Mouse (Mus musculus) skeletal muscle tissue, adult 2 months (tissue): Measurements from ENCODE around the gene Ripk1.
"Not testable (repeated sequence)": the region's sequence is repeated elsewhere in the genome, so short reads cannot be mapped to it uniquely, and the experiment has no call there.

Source experiments
- DNase-seq: peaks from one replicate; pipeline ENCODE4 v3.0.0-alpha.2; 2012; ENCODE audit warnings: low read depth, low spot score

The Ripk1 gene

DNA sequence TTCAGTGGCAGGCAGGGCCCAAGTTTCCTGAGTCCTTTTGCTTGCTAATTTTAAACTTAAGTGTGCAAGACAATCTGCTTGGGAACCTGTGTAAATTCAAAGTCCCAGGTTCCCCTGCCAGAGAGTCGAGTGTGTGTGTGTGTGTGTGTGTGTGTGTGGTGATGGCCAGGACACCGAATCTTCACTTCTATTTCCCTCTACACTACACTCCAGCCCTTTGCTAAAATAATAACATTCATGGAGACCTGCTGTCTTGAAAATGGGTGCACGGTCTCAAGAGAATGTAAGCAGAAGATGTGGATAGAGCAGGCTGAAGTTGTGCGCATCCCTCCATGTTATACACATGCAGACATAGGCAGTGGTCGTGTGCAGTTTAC is 35.9 kb downstream of the Ripk1 start:
- no peak for DNase-seq

DNA sequence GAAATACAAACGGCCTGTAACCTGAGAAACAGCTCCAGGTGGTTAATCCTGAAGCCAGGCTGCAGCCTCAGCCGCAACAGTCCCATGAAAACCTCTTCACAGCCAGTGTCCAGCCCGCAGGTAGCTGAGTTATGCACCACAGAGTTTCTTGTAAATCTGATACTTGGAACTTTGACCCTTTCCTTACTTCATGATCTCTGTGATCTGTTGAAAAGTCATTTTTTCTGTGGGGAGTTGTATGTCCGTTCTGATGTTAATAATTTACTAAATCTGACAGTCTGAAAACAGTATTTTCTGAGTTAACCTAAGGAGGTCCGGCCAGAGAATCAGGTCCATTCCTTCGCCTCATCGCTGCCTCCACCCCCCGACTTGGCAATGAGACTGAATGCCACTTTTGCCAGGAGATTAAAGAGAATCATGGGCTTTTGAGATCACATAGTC is 36.8 kb downstream of the Ripk1 start:
- no peak for DNase-seq

DNA sequence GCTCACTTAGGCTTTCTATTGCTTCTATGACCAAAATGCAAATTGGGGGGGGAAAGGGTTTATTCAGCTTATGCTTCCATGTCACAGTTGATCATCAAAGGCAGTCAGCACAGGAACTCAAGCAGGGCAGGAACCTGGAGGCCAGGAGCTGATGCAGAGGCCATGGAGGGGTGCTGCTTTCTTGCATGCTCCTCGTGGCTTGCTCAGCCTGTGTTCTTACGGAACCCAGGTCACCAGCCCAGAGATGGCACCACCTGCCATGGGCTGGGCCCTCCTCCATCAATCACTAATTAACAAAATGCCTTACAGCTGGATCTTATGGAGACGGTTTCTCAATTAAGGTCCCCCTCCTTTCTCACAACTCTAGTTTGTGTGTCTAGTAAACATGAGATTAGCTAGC is 37.9 kb downstream of the Ripk1 start:
- DNase-seq = no peak

DNA sequence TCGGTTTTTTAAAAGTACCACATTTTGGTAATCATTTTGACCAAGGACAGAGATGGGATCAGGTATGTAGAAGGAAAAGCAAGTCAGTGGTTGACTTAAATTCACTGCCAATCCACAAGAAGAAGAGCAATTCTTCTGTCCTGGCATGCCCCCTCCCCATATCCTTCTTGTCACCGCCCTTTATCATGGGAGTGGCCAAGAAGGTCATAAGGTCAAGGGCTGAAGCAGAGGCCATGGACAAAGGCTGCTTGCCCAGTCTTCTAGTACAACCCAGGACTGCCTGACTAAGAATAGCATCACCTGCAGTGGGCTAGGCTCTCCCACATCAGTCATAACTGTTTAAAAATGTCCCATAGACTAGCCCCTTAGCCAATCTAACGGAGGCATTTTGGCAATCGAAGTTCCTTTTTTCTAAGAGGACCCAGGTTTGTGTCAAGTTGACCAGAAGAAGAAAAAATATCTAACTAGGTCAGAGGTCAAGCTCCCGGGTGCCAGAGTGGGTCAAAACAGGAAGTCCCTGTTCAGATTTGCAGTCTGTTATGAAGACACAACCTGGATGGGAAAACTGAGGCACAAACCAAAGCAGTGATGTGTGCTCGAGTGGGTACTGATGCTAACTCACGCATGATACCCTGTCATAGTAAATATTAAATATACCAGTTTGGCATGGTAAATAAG is 41.7 kb downstream of the Ripk1 start:
- no peak for DNase-seq

DNA sequence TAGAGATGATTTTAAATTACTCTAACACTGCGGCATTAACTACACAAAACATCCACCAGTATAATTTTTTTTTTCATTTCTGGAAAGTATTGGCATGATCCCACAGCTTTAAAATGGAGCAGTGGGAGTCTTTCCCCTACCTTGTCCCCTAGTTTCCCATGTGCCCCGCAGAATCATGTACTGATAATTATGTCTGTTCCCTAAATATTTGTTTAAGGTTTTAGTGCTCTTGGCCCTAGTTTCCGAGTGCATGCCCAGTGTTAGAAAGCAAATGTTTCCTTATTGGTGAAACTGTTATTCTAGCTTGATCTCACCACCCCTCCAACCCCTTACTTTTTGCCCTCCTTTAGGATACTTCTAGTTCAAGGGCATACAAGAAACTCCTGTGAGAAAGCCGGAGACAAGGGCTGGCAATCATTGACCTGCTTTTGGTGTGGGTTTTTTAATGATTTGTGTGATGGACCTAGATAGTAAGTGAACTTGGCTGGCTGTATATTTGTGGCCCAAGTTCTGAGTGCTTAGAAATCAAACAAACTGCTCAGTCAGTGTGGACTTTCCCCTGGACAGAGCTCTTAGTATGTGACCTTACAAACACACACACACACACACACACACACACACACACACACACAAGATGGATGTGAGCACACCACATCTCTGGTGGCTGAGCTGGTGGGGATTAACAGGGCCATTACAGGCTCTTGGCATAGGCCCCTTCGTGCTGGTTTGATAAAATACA is 43.5 kb downstream of the Ripk1 start:
- DNase-seq = no peak

DNA sequence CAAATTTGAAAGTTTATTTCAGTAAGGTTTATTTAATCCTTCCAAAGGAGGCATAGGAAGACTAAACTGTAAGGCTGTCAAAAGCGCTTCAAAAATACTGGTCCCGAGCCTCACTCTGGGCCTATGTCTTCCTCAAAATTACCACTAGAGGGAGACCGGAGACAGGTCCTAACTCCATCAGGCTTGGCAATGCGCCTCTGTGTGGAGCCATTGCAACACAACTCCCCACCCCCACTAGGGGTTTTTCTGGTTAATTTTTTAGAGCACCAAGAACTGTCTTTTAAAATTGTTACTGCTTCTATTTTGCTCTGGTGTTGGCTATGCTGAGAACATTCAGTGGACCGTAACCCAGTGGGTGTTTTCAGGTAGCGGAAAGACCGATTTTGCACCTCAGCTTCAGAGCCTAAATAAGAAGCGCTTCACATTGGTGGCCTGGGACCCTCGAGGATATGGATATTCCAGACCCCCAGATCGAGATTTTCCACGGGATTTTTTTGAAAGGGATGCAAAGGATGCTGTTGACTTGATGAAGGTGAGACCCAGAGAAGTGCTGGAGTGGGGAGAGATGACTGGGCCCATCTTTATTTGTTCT is 44.4 kb downstream of the Ripk1 start:
- DNase-seq = peak; percentile 71

DNA sequence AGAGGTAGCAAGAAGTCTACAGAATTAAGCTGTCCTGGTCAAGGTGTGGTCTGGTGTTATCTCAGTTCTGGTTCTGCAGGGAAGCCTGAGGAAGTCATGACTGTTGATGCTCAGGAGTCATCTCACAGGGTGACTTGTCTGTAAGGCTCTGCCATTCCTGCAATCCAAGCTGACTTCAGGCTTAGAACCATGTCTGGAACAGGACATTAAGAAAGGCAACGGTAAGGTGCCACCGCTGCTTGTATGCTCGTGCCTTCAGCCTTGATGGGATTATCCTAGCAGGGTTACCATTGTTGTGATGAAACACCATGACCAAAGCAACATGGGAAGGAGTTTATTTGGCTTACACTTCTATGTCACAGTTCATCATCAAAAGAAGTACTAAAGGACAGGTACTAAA is 45.4 kb downstream of the Ripk1 start:
- DNase-seq = no peak

DNA sequence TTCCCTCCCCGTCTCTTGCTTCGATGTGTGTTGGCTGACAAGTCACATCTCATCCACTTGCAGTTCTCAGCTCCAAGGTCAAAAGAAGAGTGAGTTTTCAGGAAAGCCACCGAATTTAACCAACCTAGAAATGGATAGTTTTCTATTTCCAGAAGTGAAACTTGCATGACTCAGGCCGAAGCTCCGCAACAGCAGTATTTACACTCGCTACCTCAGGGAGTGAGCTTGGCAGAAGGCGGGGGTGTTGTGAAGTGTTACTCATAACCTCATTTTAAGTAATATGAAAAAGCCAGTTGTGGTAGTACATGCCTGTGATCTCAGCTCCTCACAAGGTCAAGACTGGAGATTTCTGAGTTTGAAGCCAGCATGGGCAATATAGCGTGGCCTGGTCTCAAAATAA is 48.3 kb downstream of the Ripk1 start:
- no peak for DNase-seq

DNA sequence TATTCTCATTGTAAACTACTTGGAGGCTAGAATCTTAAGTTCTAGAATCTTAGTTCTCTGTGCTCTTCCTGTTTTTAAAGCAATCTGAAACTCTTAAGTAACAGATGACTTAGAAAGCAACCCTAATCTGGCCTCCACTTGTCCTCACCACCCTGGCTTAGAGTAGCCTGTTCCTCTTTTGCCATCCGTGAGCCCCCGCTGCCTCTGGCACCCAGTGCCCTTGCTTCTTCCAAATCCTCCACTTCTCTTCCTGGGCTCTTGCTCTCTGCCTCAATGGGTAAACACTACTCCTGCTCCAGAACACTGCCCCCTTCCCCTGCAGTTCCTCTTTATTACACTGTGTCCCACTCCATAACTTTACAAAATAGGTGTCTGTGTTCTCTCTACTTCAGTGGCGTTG is 49.5 kb downstream of the Ripk1 start:
- peak; percentile 21 for DNase-seq

DNA sequence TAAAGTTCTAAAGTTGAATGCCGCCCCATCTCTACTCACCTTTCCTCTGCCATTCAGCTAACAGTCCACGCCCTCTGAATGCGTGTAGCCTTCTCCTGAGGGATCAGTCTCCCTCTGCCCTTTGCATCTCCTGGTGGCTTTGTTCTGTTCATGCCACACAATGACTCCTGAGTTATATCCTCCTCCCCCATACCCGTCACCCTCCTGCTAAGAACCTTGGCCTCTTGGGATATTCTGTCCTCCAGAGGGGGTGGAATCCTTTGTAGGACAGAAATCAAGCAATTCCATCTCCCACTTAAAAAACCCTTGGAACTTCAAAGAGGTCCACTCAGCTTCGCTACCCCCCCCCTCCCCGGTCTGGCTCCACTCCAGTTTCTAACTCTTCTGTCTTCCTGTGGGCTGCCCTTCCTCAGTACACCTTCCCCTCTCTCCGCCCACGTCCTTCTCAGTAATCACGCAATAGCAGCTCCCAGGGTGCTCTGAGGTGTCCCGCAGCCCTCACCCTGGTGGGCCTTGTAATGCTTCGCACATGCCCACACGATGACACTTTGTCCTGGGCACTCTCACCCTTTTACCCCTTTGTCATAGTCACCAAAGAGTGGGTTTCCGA is 51.6 kb downstream of the Ripk1 start:
- DNase-seq = no peak

DNA sequence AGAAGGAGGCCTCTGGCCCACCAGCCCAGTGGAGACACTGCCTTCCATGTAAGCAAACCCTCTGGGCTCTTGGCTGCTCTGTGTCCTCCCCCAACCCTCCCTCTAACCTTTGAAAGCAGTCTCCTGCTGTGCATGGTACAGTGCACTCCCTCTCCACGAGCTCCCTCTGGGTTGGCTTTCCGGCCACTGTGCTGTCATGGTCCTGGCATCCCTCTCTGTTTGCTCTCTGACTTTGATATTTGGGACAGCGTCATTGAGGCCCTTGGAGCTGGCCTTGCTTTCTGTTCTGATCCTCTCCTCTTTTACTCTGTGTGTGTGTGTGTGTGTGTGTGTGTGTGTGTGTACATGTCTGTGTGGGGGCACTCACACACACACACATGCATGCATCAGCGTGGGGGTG is 52.2 kb downstream of the Ripk1 start:
- DNase-seq = no peak

DNA sequence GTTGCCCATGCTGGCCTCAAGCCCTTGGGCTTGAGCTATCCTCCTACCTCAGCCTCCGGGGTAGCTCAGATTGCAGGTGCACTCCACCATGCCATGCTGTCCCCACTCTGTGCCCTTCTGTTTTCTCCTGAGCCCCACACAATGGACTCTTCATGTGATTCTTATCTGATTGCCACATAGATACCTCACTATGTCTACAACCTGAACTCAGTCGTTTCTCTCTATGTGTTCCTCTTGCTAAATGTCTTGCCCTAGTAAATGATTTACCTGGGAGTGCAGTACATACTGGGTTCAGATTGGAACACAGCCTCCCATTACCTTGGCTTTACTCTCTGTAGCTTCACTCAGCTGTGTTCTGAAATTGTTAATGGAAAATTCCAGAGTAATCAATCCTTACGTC is 52.8 kb downstream of the Ripk1 start:
- DNase-seq = no peak

DNA sequence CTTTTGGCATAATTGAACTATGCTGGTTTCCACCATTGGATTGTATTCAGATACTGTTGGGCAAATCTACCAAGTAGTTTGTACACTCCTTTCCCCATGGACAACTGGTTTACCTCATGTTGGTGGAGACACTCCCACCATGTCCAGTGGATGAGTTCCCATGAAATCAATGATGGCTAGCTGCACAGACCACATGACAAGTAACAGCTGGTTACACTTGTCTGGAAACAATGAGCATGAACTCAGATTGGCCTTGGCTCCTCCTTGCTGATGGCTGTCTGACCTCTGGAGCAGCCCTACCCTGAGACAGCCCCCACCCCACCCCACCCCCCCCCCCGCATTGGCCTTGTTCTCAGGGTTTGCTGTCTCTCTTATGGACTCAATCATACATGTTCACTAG is 55.1 kb downstream of the Ripk1 start:
- no peak for DNase-seq

DNA sequence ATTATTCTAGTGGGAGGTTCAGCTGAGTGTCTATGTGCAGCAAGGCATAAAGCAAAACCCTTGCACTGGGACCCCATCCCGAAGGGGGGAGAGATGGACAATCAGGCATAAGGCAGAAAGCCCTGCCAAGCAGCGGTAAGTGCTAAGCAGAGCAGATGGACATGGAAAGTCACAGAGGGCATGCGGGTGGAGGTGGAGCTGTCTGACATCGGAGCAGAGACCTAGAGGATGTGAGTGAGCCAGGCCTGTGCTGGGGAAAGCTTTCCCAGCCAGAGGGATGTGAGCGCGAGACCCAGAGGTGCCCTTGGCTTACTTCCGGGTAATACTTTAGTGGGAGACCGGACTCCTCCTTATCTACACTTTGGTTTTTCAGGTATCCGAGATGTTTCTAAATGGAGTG is 57.9 kb downstream of the Ripk1 start:
- DNase-seq = no peak

DNA sequence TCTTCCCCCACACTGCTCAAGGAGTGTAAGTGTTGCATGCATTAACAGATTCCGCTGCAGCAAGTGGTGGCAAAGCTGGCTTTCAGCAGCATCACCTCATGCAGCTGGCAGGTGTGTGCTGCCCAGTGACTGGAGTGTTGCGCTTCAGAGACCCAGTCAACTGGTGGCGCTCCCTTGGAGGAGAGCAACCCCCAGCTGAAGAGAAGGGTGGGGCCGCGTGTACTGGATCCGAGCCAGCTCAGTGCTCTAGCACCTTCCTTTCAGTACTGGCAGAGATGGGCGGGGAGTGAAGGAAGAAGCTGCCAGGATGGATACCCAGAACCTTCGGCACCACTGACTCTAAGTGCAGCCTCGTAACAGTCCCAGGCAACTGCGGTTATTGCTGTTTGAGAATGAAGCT is 60.3 kb downstream of the Ripk1 start:
- DNase-seq = no peak

DNA sequence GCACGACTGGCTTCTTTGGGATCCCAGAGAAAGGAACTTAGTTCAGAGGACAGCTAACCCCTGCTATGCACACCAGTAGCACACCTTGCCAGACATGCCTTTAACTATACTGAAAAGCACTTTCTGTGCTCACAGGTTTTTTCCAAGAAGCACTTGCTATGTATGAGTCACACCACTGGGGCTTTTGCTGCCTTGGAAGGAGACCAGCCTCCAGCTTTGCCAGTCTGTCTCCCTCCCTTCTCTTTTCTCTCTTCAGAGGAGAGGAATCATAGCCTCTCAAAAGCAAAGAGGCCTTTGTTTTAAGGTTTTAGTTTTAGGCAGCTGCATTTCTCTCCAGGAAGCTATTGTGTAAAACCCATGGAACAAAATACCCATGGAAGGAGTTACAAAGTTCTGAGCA is 64.2 kb downstream of the Ripk1 start:
- DNase-seq = no peak

DNA sequence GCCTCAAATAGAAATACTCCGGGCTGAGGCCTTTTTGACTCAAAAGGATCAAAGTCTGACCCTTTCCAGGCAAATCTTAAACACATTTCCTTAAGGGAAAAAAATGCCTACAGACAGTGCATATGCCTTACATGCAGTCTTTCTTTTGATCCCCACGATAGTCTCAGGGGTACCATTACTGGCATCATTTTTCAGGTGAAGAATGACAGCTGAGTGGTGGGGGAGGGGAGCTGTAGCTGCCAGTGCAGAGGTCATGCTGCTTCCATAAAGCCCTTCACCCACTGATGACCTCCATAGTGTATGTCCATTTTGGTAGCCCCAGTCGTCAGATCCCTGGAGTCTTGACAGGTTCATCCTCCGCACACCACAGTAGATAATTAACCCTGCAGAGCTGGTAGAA is 68.1 kb downstream of the Ripk1 start:
- DNase-seq = no peak

DNA sequence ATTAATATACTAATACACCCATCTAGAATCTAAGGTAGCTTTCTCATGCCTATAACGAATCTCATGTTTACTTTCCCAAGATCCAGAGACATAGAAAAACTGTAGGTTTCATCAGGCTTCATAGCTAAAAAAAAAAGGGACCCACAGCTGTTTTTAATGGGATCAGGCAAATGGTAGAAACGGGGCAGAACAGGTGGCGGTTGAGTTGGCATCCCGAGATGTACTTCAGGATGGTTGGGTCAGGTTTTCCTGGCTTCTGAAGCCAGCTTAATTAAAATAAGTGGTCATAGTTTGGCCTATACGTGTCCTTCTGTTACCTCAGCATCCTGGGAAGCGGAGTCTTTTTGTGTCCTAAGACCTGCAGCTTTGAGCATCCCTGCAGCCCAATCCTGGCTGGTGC is 69.7 kb downstream of the Ripk1 start:
- no peak for DNase-seq

DNA sequence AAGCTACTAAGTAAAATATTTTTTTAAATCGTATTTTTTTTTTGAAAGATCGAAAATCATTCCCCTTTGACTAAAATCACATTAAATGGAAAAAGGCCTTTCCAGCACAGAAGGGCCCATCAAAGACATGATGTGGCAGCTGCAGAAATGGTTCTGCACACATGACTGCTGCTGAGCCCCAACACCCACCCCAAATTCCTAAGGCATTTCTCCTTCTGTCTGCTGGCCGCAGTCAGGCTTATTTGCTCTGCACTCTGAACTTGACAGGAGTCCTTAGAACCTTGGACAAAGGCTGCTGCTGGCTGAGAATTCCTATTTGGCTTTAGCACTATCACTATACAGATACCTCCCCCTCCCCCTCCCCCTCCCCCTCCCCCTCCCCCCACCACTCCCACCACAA is 70.7 kb downstream of the Ripk1 start:
- no peak for DNase-seq

DNA sequence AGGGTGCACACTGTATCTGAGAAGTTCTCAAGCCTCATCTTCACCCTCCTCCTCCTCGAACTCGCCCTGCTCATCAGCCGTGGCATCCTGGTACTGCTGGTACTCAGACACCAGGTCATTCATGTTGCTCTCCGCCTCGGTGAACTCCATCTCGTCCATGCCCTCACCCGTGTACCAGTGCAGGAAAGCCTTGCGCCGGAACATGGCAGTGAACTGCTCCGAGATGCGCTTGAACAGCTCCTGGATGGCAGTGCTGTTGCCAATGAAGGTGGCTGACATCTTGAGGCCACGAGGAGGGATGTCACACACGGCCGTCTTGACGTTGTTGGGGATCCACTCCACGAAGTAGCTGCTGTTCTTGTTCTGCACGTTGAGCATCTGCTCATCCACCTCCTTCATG is 72.3 kb downstream of the Ripk1 start:
- DNase-seq = not testable (repeated sequence)

DNA sequence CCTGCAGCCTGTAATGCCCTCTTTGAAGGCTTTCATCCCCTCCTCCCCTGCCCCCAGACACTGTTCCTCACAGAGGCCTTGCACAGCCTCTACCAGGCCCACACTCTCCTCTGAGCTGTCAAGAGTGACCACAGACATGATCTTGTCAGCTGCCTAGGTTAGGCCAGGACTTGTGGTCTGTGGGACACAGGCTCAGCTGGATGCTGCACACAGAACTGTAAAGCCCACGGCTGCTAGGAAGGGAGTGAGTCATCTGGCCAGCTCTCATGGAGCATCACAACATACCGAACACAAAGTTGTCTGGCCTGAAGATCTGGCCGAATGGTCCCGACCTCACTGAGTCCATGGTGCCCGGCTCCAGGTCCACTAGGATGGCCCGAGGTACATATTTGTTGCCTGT is 73.7 kb downstream of the Ripk1 start:
- not testable (repeated sequence) for DNase-seq

DNA sequence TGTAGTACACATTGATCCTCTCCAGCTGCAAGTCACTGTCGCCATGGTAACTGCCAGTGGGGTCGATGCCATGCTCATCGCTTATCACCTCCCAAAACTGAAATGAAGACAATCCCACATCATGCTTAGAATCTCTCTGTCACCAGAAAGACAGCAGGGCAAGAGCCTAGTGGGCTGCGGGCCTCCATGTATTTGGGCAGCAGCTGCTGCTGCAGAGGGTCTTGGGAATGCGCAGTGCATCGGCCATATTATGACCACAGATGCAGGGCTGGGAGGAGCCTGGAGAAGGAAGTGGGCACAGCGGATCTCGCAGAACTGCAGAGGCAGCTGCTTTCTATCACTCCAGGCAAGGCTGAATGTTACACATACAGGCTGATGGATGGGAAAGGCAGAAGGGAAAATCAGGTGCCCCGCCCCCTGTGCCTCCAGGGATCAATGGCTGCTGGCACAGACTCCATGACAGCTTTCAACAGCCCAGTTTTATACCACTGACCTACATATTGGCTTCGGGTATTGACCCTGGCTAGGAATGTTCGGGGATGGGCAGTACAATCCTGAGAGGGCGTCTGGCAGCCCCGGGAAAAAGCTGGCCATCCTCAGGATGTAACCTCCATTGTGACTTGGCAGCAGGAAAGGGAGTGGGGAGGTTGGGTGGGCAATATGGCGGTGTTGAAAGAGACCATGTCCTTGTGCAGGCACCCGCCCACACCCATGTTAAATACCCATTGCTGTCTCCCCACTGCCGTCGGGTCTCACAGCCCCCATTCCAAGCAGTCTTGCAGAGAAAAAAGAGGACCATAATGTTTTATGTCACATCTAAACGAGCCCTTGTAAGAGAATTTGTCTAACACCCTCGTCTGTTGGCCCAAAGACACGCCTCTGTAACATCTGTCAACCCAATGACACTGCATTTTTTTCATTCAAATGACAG is 74.7 kb downstream of the Ripk1 start:
- DNase-seq = no peak
